ENCODE assay signal across 14 mouse cellular contexts in the genomic region with DNA sequence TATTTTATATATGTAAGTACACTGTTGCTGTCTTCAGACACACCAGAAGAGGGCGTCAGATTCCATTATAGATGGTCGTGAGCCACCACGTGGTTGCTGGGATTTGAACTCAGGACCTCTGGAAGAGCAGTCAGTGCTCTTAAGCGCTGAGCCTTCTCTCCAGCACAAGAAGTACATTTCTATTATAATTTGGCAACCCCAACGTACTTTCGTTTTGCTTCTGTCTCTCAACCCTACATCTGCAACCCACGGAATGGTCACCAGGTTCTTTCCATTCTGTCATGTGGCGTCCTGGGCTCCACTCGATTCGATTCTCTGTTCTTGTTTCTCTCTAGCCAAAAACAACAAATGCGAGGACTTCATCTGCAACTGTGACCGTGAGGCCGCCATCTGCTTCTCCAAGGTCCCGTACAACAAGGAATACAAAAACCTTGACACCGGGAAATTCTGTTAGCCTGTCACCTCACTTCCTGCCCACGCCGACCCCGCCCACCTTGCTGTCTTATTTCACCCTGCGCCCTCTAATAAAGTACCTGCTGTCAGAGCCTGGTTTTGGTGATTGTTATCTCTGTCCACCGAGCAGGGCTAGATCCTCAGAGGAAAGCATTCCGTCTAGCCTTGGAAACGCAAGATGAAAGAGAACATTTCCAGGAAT. TPM values are rescaled to one million over a fixed set of nuclear protein-coding genes. Genes with fewer than 3 reads are reported as not detected.
A peak's percentile ranks its signal among the peaks of the same experiment; 100 is the strongest.
DNase-seq lines count a peak whose midpoint lies in the region; ATAC-seq and TF ChIP-seq lines count a peak whose summit lies in the region.
"Had no signal": no experiment of that assay in that cellular context is flagged by ENCODE, and none has a peak within 500 bp of the region (broad histone marks: within the 10 kb centered on the region; RNA-seq: fewer than 3 reads in every experiment).

No protein-coding gene starts in this region.

- H3K27ac ChIP-seq in layer of hippocampus, adult 2 months, result no peak overlapping the region
- no peak overlapping the region for H3K27ac ChIP-seq in hindbrain, embryonic 11.5 days (ENCODE audit: low read depth, low read length)
- H3K27ac ChIP-seq: embryonic facial prominence, embryonic 12.5 days; macrophage had no signal

- no peak overlapping the region for H3K4me2 ChIP-seq in hindbrain, embryonic 11.5 days (replicated peaks; ENCODE audit: low read depth, low read length)
- H3K4me2 ChIP-seq: embryonic facial prominence, embryonic 12.5 days had no signal

- no peak overlapping the region for H3K9ac ChIP-seq in hindbrain, embryonic 11.5 days (ENCODE audit: low read depth, low read length)
- H3K9ac ChIP-seq: embryonic facial prominence, embryonic 12.5 days had no signal

- peak; percentile 33; the same call in 1 of the 2 replicates for TF ChIP-seq CTCF in layer of hippocampus, adult 2 months (conservative IDR thresholded peaks at IDR 0.05)

- H3K4me3 ChIP-seq in layer of hippocampus, adult 2 months, result no peak overlapping the region
- no peak overlapping the region for H3K4me3 ChIP-seq in hindbrain, embryonic 11.5 days (ENCODE audit: low read depth, low read length)
- H3K4me3 ChIP-seq: embryonic facial prominence, embryonic 12.5 days had no signal

- no peaks in the 10 kb centered on the region; the same call in 1 of the 2 replicates for H3K4me1 ChIP-seq in hindbrain, embryonic 11.5 days (replicated peaks; ENCODE audit: control insufficient read depth, insufficient read depth, low read length)

- intact Hi-C loops in gastrocnemius, postnatal 36 days (cut with DNase I), result no loop called here

- H3K36me3 ChIP-seq in hindbrain, embryonic 11.5 days (ENCODE audit: control insufficient read depth, insufficient read depth, low read length), result no peaks in the 10 kb centered on the region
- H3K36me3 ChIP-seq: embryonic facial prominence, embryonic 12.5 days had no signal

- ATAC-seq in hindbrain, embryonic 11.5 days (ENCODE audit: low FRiP score), result no peak
- ATAC-seq: hindbrain, postnatal 0 days had no signal

- no peaks in the 10 kb centered on the region for H3K9me3 ChIP-seq in hindbrain, embryonic 11.5 days (ENCODE audit: control insufficient read depth, low read length)
- H3K9me3 ChIP-seq: embryonic facial prominence, embryonic 12.5 days had no signal

- WGBS in hindbrain, embryonic 11.5 days, result 76% methylated on average over 22 of the region's 22 CpGs

- no peaks in the 10 kb centered on the region; the same call in 1 of the 2 replicates for H3K27me3 ChIP-seq in hindbrain, embryonic 11.5 days (ENCODE audit: control insufficient read depth, insufficient read depth, low read length)
- H3K27me3 ChIP-seq: embryonic facial prominence, embryonic 12.5 days had no signal

- DNase-seq in adrenal gland, adult (ENCODE audit: inconsistent age in 2 of 2, low spot score in 1 of 2), result peak; percentile 79 to 90
- no peak for DNase-seq in adrenal gland, postnatal 4 days (ENCODE audit: low spot score in 2 of 2)
- DNase-seq in layer of hippocampus, adult 2 months (ENCODE audit: low spot score in 2 of 2), result no peak
- no peak for DNase-seq in layer of hippocampus, adult 18-20 months (ENCODE audit: low spot score in 2 of 2)
- peak; percentile 68 to 80 for DNase-seq in adrenal gland, postnatal 36 days
- peak; percentile 60 for DNase-seq in naive thymus-derived CD4-positive, alpha-beta T cell, adult 2 months (ENCODE audit: low read depth)
- DNase-seq in gastrocnemius, postnatal 36 days, result no peak
- DNase-seq in hindbrain, embryonic 11.5 days (ENCODE audit: low spot score), result no peak
- DNase-seq: cerebellum, adult 11-12 months; thymus, adult 18-20 months had no signal

RNA-seq across cellular contexts. Expression of a gene that starts 8.2 kb away (rescaled TPM):
- 10 to 100 TPM in 1 of 2 experiments, not detected in 1; 13.7 TPM for total RNA-seq in adrenal gland, postnatal 4 days (2021)
- total RNA-seq in layer of hippocampus, adult 2 months (2021), result not detected
- not detected for total RNA-seq in layer of hippocampus, adult 18-20 months (2021)
- not detected for total RNA-seq in adrenal gland, postnatal 36 days (2021)
- not detected for total RNA-seq in gastrocnemius, postnatal 36 days (2021)
- polyA plus RNA-seq in hindbrain, embryonic 11.5 days (2014; fragmentation: Nextera tagmentation; extraction: Ambion mirVana), result 0.56 and 1.1 TPM in 2 replicates
- total RNA-seq: hindbrain, postnatal 0 days had no signal
- polyA plus RNA-seq: embryonic facial prominence, embryonic 12.5 days; hindbrain, postnatal 0 days; limb, embryonic 11.5 days; macrophage had no signal

RNA-seq across cellular contexts. Expression of a gene that starts 10.2 kb away (rescaled TPM):
- total RNA-seq in adrenal gland, postnatal 4 days (2021), result 10 to 100 TPM; 29.9 to 31.3 TPM
- total RNA-seq in layer of hippocampus, adult 2 months (2021), result 10 to 100 TPM; 37.8 to 56.5 TPM
- total RNA-seq in layer of hippocampus, adult 18-20 months (2021), result 10 to 100 TPM; 27.9 to 35.7 TPM
- total RNA-seq in adrenal gland, postnatal 36 days (2021), result 10 to 100 TPM; 20.8 to 22.6 TPM
- total RNA-seq in gastrocnemius, postnatal 36 days (2021), result 10 to 100 TPM; 11.2 to 12.2 TPM
- 21.3 and 23.1 TPM in 2 replicates for polyA plus RNA-seq in hindbrain, embryonic 11.5 days (2014; fragmentation: Nextera tagmentation; extraction: Ambion mirVana)

RNA-seq across cellular contexts. Expression of a gene that starts 32.2 kb away (rescaled TPM):
- 10 to 100 TPM; 77.6 to 82.4 TPM for total RNA-seq in adrenal gland, postnatal 4 days (2021)
- 10 to 100 TPM; 40.8 to 47.3 TPM for total RNA-seq in layer of hippocampus, adult 2 months (2021)
- total RNA-seq in layer of hippocampus, adult 18-20 months (2021), result 10 to 100 TPM; 34.5 to 42.3 TPM
- total RNA-seq in adrenal gland, postnatal 36 days (2021), result 10 to 100 TPM; 33.5 to 54.2 TPM
- 10 to 100 TPM; 78.1 to 80.7 TPM for total RNA-seq in gastrocnemius, postnatal 36 days (2021)
- polyA plus RNA-seq in hindbrain, embryonic 11.5 days (2014; fragmentation: Nextera tagmentation; extraction: Ambion mirVana), result 9.0 and 10.1 TPM in 2 replicates

RNA-seq across cellular contexts. Expression of a gene that starts 44.9 kb away (rescaled TPM):
- total RNA-seq in adrenal gland, postnatal 4 days (2021), result 10 to 100 TPM; 27.0 to 33.2 TPM
- total RNA-seq in layer of hippocampus, adult 2 months (2021), result 10 to 100 TPM; 48.6 to 52.4 TPM
- total RNA-seq in layer of hippocampus, adult 18-20 months (2021), result 10 to 100 TPM; 50.7 to 53.3 TPM
- total RNA-seq in adrenal gland, postnatal 36 days (2021), result 10 to 100 TPM; 15.7 to 18.5 TPM
- total RNA-seq in gastrocnemius, postnatal 36 days (2021), result under 1 TPM; 0.36 to 0.49 TPM
- polyA plus RNA-seq in hindbrain, embryonic 11.5 days (2014; fragmentation: Nextera tagmentation; extraction: Ambion mirVana), result 136 and 141 TPM in 2 replicates
- polyA plus RNA-seq: macrophage had no signal

Comparison
In these comparisons a context has a peak if more than half of its experiments do, and no peak if none do; other contexts are left out.
1. DNase-seq: peak in adrenal gland, adult (2 of 2), adrenal gland, postnatal 36 days (2 of 2) and naive thymus-derived CD4-positive, alpha-beta T cell, adult 2 months (single experiment); none in adrenal gland, postnatal 4 days (0 of 2), layer of hippocampus, adult 2 months (0 of 2), layer of hippocampus, adult 18-20 months (0 of 2), gastrocnemius, postnatal 36 days (0 of 2) and hindbrain, embryonic 11.5 days (single experiment).